Mouse (Mus musculus) neutrophil, adult 5-6 weeks (primary cell): ENCODE data around the gene Pfn1. TPM values are rescaled to one million over a fixed set of nuclear protein-coding genes. Genes with fewer than 3 reads are reported as not detected.

Experiments used
- ATAC-seq: fragments of 151-379, 151-347 bp; 2 replicates; pipeline ENCODE4 v1.8.0; 2017; ENCODE audit warnings: mild to moderate bottlenecking, moderate TSS enrichment; ENCODE audit not compliant: insufficient number of reproducible peaks, poor library complexity, low FRiP score, severe bottlenecking; ENCODE audit errors: extremely low read depth
- total RNA-seq: library from RNA; stranded (forward); fragments of 200-1000 nt; gene quantifications from 2 replicates; pipeline ENCODE4 v1.2.3, GENCODE M21; 2017

Gene Pfn1
- total RNA-seq, 1 experiment from 2014 or later, result 683 TPM

DNA sequence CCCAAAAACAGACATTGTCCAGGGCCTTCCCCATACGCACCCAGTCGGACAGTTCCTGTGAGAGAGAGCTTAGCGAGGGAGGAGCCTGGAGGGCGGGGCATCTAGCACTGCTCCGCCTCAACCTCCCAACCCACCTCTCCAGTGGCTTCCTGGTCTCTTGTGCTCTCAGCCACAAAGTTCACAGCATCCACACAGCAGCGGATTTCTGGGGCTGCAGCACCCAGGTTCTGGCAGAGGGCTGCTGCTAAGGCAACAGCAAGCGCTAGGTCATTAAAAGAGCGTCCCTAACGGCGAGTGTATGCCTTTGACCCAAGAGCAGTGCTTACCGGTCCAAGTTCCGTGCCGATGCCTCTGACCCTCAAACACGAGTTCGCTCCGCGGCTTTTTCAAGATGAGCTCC lies 39.4 kb downstream of the Pfn1 start:
- ATAC-seq, result peak; percentile 83

DNA sequence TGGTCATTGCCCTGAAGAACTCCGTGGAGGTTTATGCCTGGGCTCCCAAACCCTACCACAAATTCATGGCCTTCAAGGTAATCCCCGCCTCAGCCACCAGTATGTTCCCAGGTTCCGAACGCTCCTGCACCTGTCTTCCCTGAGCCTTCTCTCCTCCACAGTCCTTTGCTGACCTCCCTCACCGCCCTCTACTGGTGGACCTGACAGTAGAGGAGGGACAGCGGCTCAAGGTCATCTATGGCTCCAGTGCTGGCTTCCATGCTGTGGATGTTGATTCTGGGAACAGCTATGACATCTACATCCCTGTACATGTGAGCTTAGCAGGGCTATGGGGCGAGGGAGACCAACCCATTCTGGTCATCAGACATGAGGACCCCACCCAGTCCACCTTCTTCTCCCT lies 41.9 kb downstream of the Pfn1 start:
- ATAC-seq, result no peak

DNA sequence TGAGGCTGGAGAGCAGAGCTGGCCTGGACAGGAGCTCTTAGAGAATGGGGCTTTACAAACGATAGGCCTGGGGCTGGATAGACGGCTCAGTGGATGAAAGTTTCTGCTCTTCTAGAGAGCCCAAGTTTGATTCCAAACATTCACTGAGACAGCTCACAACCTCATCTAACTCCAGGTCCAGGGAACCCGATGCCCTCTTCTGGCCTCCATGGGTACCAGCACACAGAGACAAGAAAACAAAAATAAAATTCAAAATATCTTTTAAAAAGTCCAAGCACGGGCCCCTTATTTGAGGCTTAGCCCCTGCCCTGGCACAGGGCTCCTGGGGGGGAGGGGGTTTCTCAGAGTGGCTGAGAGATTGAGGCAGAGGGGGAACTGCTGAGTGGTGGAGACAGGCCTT lies 43.7 kb downstream of the Pfn1 start:
- ATAC-seq, result no peak

DNA sequence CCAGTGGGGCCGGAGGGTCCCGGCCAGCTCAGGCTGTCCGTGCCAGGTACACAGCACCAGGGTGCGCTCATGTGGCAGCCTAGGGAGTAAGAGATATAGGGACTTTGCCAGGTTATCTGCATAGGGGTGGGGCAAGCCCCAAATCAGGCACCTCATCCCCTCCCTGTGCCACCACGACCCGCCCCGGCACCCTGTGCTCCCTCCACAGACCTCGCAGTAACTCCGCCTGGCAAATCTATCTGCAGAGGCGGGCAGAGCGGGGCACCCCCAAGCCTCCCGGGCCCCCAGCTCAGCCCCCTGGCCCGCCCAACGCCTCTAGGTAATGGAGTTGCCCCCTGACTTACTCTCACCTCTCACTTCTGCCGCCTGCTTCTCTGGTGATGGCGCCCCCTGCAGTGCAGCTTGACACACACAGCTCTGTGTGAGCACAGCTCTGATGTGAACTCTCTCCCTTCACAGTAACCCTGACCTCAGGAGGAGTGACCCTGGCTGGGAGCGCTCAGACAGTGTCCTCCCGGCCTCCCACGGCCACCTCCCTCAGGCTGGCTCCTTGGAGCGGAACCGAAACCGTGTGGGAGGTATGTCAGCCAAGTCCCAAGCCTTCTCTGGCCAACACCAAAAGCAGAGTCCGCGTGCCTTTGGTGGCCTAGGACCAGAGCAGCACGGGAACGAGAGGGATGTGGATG lies 45.9 kb downstream of the Pfn1 start:
- no peak for ATAC-seq

DNA sequence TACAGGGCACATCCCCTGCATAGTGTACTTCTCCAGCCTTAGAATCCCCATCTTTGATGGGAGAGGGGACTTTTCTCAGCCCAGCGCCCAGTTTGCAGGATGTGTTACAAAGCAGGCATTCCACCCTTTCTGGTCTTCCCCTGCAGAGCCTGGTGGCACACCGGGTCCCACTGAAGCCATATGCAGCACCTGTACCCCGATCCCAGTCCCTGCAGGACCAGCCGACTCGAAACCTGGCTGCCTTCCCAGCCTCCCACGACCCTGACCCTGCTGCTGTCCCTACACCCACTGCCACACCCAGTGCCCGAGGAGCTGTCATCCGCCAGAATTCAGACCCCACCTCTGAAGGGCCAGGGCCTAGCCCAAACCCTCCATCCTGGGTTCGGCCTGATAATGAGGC lies 46.8 kb downstream of the Pfn1 start:
- no peak for ATAC-seq

DNA sequence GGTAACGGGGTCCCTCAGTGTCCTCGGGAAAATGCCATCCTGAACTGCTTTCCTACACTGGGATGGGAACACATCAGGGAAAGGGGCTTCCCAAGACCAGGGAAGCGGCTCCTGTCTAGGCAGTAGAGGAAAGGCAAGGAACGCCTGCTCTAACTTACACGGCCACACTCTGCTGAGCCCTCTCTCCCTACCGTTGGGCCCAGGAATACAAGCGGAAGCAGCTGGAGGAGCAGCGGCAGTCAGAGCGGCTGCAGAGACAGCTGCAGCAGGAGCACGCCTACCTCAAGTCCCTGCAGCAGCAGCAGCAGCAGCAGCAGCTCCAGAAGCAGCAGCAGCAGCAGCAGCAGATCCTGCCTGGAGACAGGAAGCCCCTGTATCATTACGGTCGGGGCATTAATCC lies 47.7 kb downstream of the Pfn1 start:
- ATAC-seq, result no peak

DNA sequence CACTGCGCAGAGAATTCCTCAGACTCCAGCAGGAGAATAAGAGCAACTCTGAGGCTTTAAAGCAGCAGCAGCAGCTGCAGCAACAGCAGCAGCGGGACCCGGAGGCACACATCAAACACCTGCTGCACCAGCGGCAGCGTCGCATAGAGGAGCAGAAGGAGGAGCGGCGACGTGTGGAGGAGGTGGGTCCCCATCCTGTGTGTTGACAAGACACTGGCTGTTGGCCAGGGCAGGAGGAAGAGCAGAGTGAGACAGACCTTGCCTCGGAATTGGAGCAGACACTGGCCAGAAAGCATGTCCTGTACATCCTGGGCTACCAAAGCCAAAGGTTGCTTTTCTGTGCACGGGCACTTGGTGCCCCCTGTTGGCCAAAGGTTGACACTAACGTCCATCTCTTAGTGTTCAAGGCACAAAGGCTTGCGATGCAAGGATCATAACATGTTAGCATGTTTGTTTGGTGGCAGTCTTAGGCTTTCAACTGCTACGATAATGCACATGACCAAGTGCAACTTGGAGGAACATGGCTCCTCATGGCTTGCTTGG lies 49.3 kb downstream of the Pfn1 start:
- ATAC-seq, result peak; percentile 45; the same call in 1 of the 2 replicates

Other genes with a start within 250 kb of the Pfn1 start
- 4.9 and 5.5 TPM in 2 replicates for gene Pelp1, start 244.6 kb downstream of the Pfn1 start, total RNA-seq
- gene Arrb2, start 222.0 kb downstream of the Pfn1 start, total RNA-seq, result 278 and 300 TPM in 2 replicates
- gene Med11, start 202.7 kb downstream of the Pfn1 start, total RNA-seq, result 43.7 and 46.3 TPM in 2 replicates
- 0.37 and 0.58 TPM in 2 replicates for gene Zmynd15, start 195.2 kb downstream of the Pfn1 start, total RNA-seq
- 0.74 TPM in 1 of 2 replicates, not detected in the other for gene Cxcl16, start 194.7 kb downstream of the Pfn1 start, total RNA-seq
- gene Tm4sf5, start 149.4 kb downstream of the Pfn1 start, total RNA-seq, result not detected in 2 replicates
- gene Vmo1, start 140.0 kb downstream of the Pfn1 start, total RNA-seq, result not detected in 2 replicates
- gene Gltpd2, start 135.4 kb downstream of the Pfn1 start, total RNA-seq, result not detected in 2 replicates
- gene Psmb6, start 129.3 kb downstream of the Pfn1 start, total RNA-seq, result 124 and 133 TPM in 2 replicates
- gene Gm40193, start 121.7 kb downstream of the Pfn1 start, total RNA-seq, result not detected in 2 replicates
- 0.86 and 4.3 TPM in 2 replicates for gene Pld2, start 114.6 kb downstream of the Pfn1 start, total RNA-seq
- gene Mink1, start 91.8 kb downstream of the Pfn1 start, total RNA-seq, result 21.8 and 23.1 TPM in 2 replicates
- not detected in 2 replicates for gene 4930544D05Rik, start 38.8 kb downstream of the Pfn1 start, total RNA-seq
- 1.7 TPM in 1 of 2 replicates, not detected in the other for gene Chrne, start 35.4 kb downstream of the Pfn1 start, total RNA-seq
- gene Gp1ba, start 15.5 kb downstream of the Pfn1 start, total RNA-seq, result 1.4 and 1.7 TPM in 2 replicates
- gene Rnf167, start 7.4 kb downstream of the Pfn1 start, total RNA-seq, result 261 and 283 TPM in 2 replicates
- gene Slc25a11, start 7.2 kb downstream of the Pfn1 start, total RNA-seq, result 75.8 and 82.8 TPM in 2 replicates
- 16.7 and 21.2 TPM in 2 replicates for gene Eno3, start 2.6 kb upstream of the Pfn1 start, total RNA-seq
- 49.2 and 55.3 TPM in 2 replicates for gene Spag7, start 14.8 kb upstream of the Pfn1 start, total RNA-seq
- gene Camta2, start 33.5 kb upstream of the Pfn1 start, total RNA-seq, result 24.1 and 36.1 TPM in 2 replicates
- gene Inca1, start 45.5 kb upstream of the Pfn1 start, total RNA-seq, result 0.37 TPM in 1 of 2 replicates, not detected in the other
- gene Kif1c, start 45.9 kb upstream of the Pfn1 start, total RNA-seq, result 27.6 and 28.0 TPM in 2 replicates
- gene Zfp3, start 109.6 kb upstream of the Pfn1 start, total RNA-seq, result 2.6 and 2.8 TPM in 2 replicates
- 15.1 and 25.1 TPM in 2 replicates for gene Scimp, start 157.9 kb upstream of the Pfn1 start, total RNA-seq
- 76.0 and 84.5 TPM in 2 replicates for gene Rabep1, start 190.1 kb upstream of the Pfn1 start, total RNA-seq